Mouse (Mus musculus) neural tube, embryonic 13.5 days (tissue): ENCODE data around the gene Col15a1. TPM values are rescaled to one million over a fixed set of nuclear protein-coding genes. Genes with fewer than 3 reads are reported as not detected.
A peak's percentile ranks its signal among the peaks of the same experiment; 100 is the strongest.

Experiments used
- ATAC-seq: fragments of 200-750 bp; cut with Nextera tagmentation; 2 replicates; pipeline ENCODE4 v1.8.0; 2017; ENCODE audit warnings: low read depth, mild to moderate bottlenecking, moderate TSS enrichment, moderate library complexity
- H3K27ac ChIP-seq: fragments of 300-500 bp; sonication (generic); replicated peaks from 2 replicates; pipeline ENCODE4 v1.5.1; 2015; ENCODE audit warnings: moderate library complexity, mild to moderate bottlenecking, inconsistent platforms
- H3K27me3 ChIP-seq: fragments of 300-500 bp; sonication (generic); 2 replicates; pipeline ENCODE4 v1.6.1; 2015; ENCODE audit warnings: mild to moderate bottlenecking, inconsistent platforms
- H3K36me3 ChIP-seq: fragments of 300-500 bp; sonication (generic); 2 replicates; pipeline ENCODE4 v1.6.1; 2015; ENCODE audit warnings: mild to moderate bottlenecking, inconsistent platforms
- H3K4me1 ChIP-seq: fragments of 300-500 bp; sonication (generic); replicated peaks from 2 replicates; pipeline ENCODE4 v1.6.1; 2015; ENCODE audit warnings: inconsistent platforms
- H3K4me2 ChIP-seq: fragments of 300-500 bp; sonication (generic); 2 replicates; pipeline ENCODE4 v1.6.1; 2015; ENCODE audit warnings: inconsistent platforms, mild to moderate bottlenecking, moderate library complexity
- H3K4me3 ChIP-seq: fragments of 300-500 bp; sonication (generic); 2 replicates; pipeline ENCODE4 v1.5.1; 2015; ENCODE audit warnings: mild to moderate bottlenecking, inconsistent platforms
- H3K9ac ChIP-seq: fragments of 300-500 bp; sonication (generic); 2 replicates; pipeline ENCODE4 v1.6.1; 2015; ENCODE audit warnings: moderate library complexity, mild to moderate bottlenecking, inconsistent platforms
- H3K9me3 ChIP-seq: fragments of 300-500 bp; sonication (generic); 2 replicates; pipeline ENCODE4 v1.6.1; 2016; ENCODE audit warnings: inconsistent platforms
- WGBS: fragments of 180-500 bp; shearing (Covaris S2); methylation state at CpG from one replicate; pipeline ENCODE4 v1.1.7; 2015; 5-methylcytosine and 5-hydroxymethylcytosine counted together
- polyA plus RNA-seq: library from polyadenylated mRNA; unstranded; fragments of >200 nt; fragmentation: Nextera tagmentation; extraction: Ambion mirVana; gene quantifications from 2 replicates; pipeline ENCODE4 v1.2.1, GENCODE M21; 2015

Gene Col15a1
- polyA plus RNA-seq, 1 experiment from 2014 or later = 5.2 TPM

DNA sequence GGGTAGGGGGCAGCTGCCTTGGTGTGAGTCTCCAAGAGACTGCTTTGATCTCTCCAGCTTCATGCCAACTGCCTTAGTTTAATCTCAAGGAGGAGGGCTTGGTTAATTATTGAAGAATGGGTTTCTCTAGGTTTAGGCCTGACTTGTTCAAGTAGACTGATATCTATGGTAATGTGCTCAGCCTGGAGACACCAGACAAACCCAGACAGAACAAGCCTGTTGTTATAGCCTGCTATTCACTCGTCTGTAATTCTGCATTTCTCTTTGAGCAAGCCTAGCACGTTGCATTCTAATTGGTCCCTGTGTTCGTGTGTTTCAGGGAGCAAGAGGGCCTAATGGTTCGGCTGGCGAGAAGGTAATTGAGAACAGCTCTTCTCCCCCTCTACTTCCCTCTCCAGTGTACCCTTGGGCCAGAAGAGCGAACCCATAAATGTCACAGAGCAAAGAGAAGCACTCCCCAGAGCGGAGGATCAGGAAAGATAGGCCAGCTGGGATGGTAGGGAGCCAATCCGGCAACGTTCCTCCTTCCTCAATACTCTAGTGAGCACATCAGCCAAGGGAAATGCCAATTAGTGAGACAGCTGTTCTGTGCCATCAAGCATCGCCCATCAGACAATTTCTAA is 71.2 kb downstream of the Col15a1 start:
- Histone ChIP-seq H3K27me3 (no peaks in the 10 kb centered on the region), H3K4me3 (no peak overlapping the region), H3K9ac (no peak overlapping the region), H3K36me3 (no peaks in the 10 kb centered on the region), H3K27ac (peak overlapping the region; percentile 73), H3K4me1 (peaks cover 17% of the 10 kb centered on the region), H3K4me2 (no peak overlapping the region), H3K9me3 (no peaks in the 10 kb centered on the region)
- ATAC-seq = peak; percentile 95
- WGBS = 33% methylated on average over 10 of the region's 10 CpGs

DNA sequence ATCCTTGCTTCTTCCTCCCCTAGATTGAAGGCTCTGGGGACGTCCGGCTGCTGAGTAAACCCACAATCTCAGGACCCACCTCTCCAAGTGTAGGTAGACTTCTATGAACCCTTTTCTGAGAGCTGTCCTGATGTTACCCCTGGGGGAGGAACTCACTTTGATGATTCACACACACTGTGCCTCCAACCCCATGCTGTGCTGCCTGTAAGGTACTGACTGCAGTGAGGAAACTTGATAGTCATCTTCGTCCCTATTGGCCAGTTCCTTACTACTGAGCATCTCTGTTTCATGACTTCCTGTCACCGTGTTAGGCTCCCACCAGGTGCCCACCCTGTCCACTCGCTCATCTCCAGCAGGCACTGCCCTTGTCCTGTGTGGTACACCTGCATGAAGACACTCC is 72.2 kb downstream of the Col15a1 start:
- 89% methylated on average over 5 of the region's 5 CpGs for WGBS
- H3K9me3 ChIP-seq = no peaks in the 10 kb centered on the region
- no peaks in the 10 kb centered on the region for H3K36me3 ChIP-seq
- ATAC-seq = no peak
- peaks cover 23% of the 10 kb centered on the region for H3K4me1 ChIP-seq
- H3K27ac ChIP-seq = no peak overlapping the region
- H3K9ac ChIP-seq = no peak overlapping the region
- H3K4me2 ChIP-seq = no peak overlapping the region
- H3K4me3 ChIP-seq = no peak overlapping the region
- no peaks in the 10 kb centered on the region for H3K27me3 ChIP-seq

GRCm38 (mm10) chr4:47281920-47282682 is 74.1 kb downstream of the Col15a1 start:
- Histone ChIP-seq H3K9ac (no peak overlapping the region), H3K4me1 (peaks cover 23% of the 10 kb centered on the region), H3K27me3 (no peaks in the 10 kb centered on the region), H3K27ac (no peak overlapping the region), H3K4me2 (no peak overlapping the region), H3K9me3 (no peaks in the 10 kb centered on the region), H3K36me3 (no peaks in the 10 kb centered on the region), H3K4me3 (no peak overlapping the region)
- 82% methylated on average over 6 of the region's 6 CpGs for WGBS
- no peak for ATAC-seq

GRCm38 (mm10) chr4:47284311-47284710 is 76.3 kb downstream of the Col15a1 start:
- H3K4me3 ChIP-seq = no peak overlapping the region
- H3K4me1 ChIP-seq = peaks cover 12% of the 10 kb centered on the region
- H3K9ac ChIP-seq = no peak overlapping the region
- no peak overlapping the region for H3K4me2 ChIP-seq
- ATAC-seq = no peak
- no peak overlapping the region for H3K27ac ChIP-seq
- no peaks in the 10 kb centered on the region for H3K36me3 ChIP-seq
- H3K27me3 ChIP-seq = no peaks in the 10 kb centered on the region
- H3K9me3 ChIP-seq = no peaks in the 10 kb centered on the region
- 68% methylated on average over 6 of the region's 6 CpGs for WGBS

DNA sequence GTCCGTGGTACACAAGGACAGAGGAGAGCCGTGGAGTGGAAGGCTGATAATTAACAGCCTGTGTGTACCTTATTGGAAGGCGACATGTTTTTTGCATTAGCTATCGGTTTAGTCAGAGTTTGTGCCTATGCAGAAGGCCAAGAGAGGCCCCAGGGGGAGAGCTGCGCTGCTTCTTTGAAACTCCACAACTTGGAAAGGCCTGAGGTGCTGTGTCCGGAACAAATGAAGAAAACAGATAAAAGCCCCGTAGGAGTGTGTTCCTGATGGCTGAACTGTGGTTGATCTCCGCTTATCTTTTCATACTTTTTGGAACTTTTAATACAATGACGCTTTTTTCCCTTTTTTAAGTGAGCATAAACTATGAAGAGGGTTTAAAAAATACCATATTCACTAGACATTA is 76.9 kb downstream of the Col15a1 start:
- no peak overlapping the region for H3K4me3 ChIP-seq
- H3K9ac ChIP-seq = no peak overlapping the region
- H3K4me2 ChIP-seq = no peak overlapping the region
- 78% methylated on average over 9 of the region's 9 CpGs for WGBS
- no peaks in the 10 kb centered on the region for H3K27me3 ChIP-seq
- no peaks in the 10 kb centered on the region for H3K36me3 ChIP-seq
- H3K27ac ChIP-seq = no peak overlapping the region
- H3K9me3 ChIP-seq = no peaks in the 10 kb centered on the region
- no peak for ATAC-seq
- H3K4me1 ChIP-seq = peaks cover 8% of the 10 kb centered on the region; the same call in 1 of the 2 replicates

DNA sequence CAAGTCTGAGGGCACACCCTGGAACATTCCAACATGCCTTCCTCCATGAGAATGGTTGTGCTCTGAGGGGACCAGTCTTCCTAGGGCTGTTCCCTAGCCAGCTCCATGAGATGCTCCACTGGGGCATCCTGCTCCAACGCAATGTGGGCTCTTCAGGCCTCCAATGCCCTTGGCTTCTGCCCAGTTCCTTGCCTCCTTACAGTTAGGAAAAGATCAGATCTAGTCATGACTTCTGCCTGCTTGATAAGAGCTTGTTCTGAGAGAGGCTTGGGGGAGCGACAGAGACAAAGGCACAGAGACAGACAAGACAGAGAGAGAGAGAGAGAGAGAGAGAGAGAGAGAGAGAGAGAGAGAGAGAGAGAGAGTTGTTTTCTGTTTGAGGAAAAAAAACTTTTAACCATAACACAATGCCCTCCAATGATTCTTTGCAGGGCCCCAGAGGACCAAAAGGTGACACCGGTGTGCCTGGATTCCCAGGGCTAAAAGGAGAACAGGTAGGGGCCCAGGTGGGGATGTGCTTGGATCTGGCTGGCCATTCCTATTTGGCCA is 78.7 kb downstream of the Col15a1 start:
- Histone ChIP-seq H3K4me2 (no peak overlapping the region), H3K36me3 (no peaks in the 10 kb centered on the region), H3K4me3 (no peak overlapping the region), H3K9ac (no peak overlapping the region), H3K27me3 (no peaks in the 10 kb centered on the region), H3K4me1 (peaks cover 12% of the 10 kb centered on the region), H3K9me3 (no peaks in the 10 kb centered on the region), H3K27ac (no peak overlapping the region)
- 88% methylated on average over 3 of the region's 3 CpGs for WGBS
- ATAC-seq = no peak

GRCm38 (mm10) chr4:47287468-47287867 is 79.5 kb downstream of the Col15a1 start:
- Histone ChIP-seq H3K9ac (no peak overlapping the region), H3K36me3 (no peaks in the 10 kb centered on the region), H3K27me3 (no peaks in the 10 kb centered on the region), H3K4me1 (peaks cover 12% of the 10 kb centered on the region), H3K4me2 (no peak overlapping the region), H3K9me3 (no peaks in the 10 kb centered on the region), H3K4me3 (no peak overlapping the region), H3K27ac (no peak overlapping the region)
- WGBS = 80% methylated on average over 4 of the region's 4 CpGs
- no peak for ATAC-seq

GRCm38 (mm10) chr4:47288306-47288705 is 80.3 kb downstream of the Col15a1 start:
- Histone ChIP-seq H3K9me3 (no peaks in the 10 kb centered on the region), H3K4me3 (no peak overlapping the region), H3K36me3 (no peaks in the 10 kb centered on the region), H3K27me3 (no peaks in the 10 kb centered on the region), H3K4me2 (no peak overlapping the region), H3K4me1 (peaks cover 12% of the 10 kb centered on the region), H3K27ac (no peak overlapping the region), H3K9ac (no peak overlapping the region)
- WGBS = 56% methylated on average over 4 of the region's 4 CpGs
- ATAC-seq = no peak

DNA sequence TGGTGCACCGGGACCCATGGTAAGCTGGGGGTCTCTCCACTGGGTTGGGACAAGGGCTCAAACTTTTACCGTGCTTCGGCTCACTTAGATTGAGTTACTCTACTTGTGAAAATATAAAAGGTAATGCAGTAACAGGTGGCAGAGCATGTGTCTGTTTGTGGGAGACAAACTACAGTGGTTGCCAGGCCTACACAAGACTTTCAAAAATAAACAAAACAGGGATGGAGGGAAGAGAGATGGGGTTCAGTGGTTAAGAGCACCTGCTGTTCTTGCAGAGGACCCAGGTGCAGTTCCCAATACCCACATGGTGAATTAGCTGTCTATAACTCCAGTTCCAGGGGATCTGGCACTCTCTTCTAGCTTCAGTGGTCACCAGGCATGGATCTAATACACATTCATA is 81.6 kb downstream of the Col15a1 start:
- Histone ChIP-seq H3K27ac (no peak overlapping the region), H3K4me2 (no peak overlapping the region), H3K36me3 (no peaks in the 10 kb centered on the region), H3K27me3 (no peaks in the 10 kb centered on the region), H3K4me3 (no peak overlapping the region), H3K4me1 (peaks cover 16% of the 10 kb centered on the region), H3K9me3 (no peaks in the 10 kb centered on the region), H3K9ac (no peak overlapping the region)
- ATAC-seq = no peak
- 94% methylated on average over 3 of the region's 3 CpGs for WGBS

- no peak overlapping the region for H3K9ac ChIP-seq
- no peak for ATAC-seq
- H3K9me3 ChIP-seq = no peaks in the 10 kb centered on the region
- whole genome bisulfite sequencing = 89% methylated on average over 2 of the region's 2 CpGs
- H3K4me1 ChIP-seq = peaks cover 13% of the 10 kb centered on the region
- no peak overlapping the region for H3K27ac ChIP-seq
- no peak overlapping the region for H3K4me3 ChIP-seq
- no peak overlapping the region for H3K4me2 ChIP-seq
- no peaks in the 10 kb centered on the region for H3K27me3 ChIP-seq
- no peaks in the 10 kb centered on the region for H3K36me3 ChIP-seq
Measured at GRCm38 (mm10) chr4:47290448-47290847, 82.5 kb downstream of the Col15a1 start.

- H3K4me1 ChIP-seq = peaks cover 13% of the 10 kb centered on the region
- no peaks in the 10 kb centered on the region for H3K27me3 ChIP-seq
- 28% methylated on average over 1 of the region's 1 CpGs for WGBS
- no peaks in the 10 kb centered on the region for H3K9me3 ChIP-seq
- ATAC-seq = peak; percentile 61
- H3K9ac ChIP-seq = no peak overlapping the region
- H3K27ac ChIP-seq = no peak overlapping the region
- H3K4me3 ChIP-seq = no peak overlapping the region
- H3K36me3 ChIP-seq = no peaks in the 10 kb centered on the region
- no peak overlapping the region for H3K4me2 ChIP-seq
Measured at GRCm38 (mm10) chr4:47291013-47291412, 83.1 kb downstream of the Col15a1 start.

- no peaks in the 10 kb centered on the region for H3K27me3 ChIP-seq
- H3K9ac ChIP-seq = no peak overlapping the region
- no peaks in the 10 kb centered on the region for H3K9me3 ChIP-seq
- ATAC-seq = no peak
- peaks cover 13% of the 10 kb centered on the region for H3K4me1 ChIP-seq
- no peak overlapping the region for H3K4me3 ChIP-seq
- no peak overlapping the region for H3K27ac ChIP-seq
- WGBS = 58% methylated on average over 4 of the region's 4 CpGs
- no peaks in the 10 kb centered on the region for H3K36me3 ChIP-seq
- H3K4me2 ChIP-seq = no peak overlapping the region
Measured at GRCm38 (mm10) chr4:47292956-47293355, 85.0 kb downstream of the Col15a1 start.
